Mouse (Mus musculus) liver, adult 2 months (tissue): ENCODE results near the gene Abca5. TPM values are rescaled to one million over a fixed set of nuclear protein-coding genes. Genes with fewer than 3 reads are reported as not detected.

Experiments
- DNase-seq: peaks from one replicate; pipeline ENCODE4 v3.0.0-alpha.2; 2011; ENCODE audit warnings: low read depth, low spot score; ENCODE audit errors: extremely low read depth
- H3K27ac ChIP-seq: fragments of 200-500 bp; replicated peaks from 2 replicates; pipeline ENCODE4 v1.5.1; 2012; ENCODE audit warnings: low read depth, mild to moderate bottlenecking, control low read depth, inconsistent platforms, low read length; ENCODE audit not compliant: insufficient read depth
- H3K27me3 ChIP-seq: fragments of 200-500 bp; 2 replicates; pipeline ENCODE4 v1.6.1; 2012; ENCODE audit warnings: mild to moderate bottlenecking, moderate library complexity, low read length, inconsistent platforms; ENCODE audit not compliant: control insufficient read depth, insufficient read depth
- H3K36me3 ChIP-seq: fragments of 200-500 bp; 2 replicates; pipeline ENCODE4 v1.6.1; 2012; ENCODE audit warnings: low read length, inconsistent platforms; ENCODE audit not compliant: control insufficient read depth, insufficient read depth
- H3K4me1 ChIP-seq: fragments of 200-500 bp; 2 replicates; pipeline ENCODE4 v1.6.1; 2011; ENCODE audit warnings: low read length; ENCODE audit not compliant: control insufficient read depth, insufficient read depth
- H3K4me3 ChIP-seq: fragments of 200-500 bp; 2 replicates; pipeline ENCODE4 v1.5.1; 2011; ENCODE audit warnings: low read depth, mild to moderate bottlenecking, control low read depth, low read length, moderate library complexity; ENCODE audit not compliant: insufficient read depth
- H3K79me2 ChIP-seq: fragments of 200-500 bp; 2 replicates; pipeline ENCODE4 v1.6.1; 2012; ENCODE audit warnings: inconsistent platforms, mild to moderate bottlenecking, low read length, moderate library complexity; ENCODE audit not compliant: control insufficient read depth, insufficient read depth
- H3K9ac ChIP-seq: fragments of 200-500 bp; 2 replicates; pipeline ENCODE4 v1.6.1; 2012; ENCODE audit warnings: low read depth, mild to moderate bottlenecking, control low read depth, inconsistent platforms, low read length
- CTCF ChIP-seq: fragments of 200-500 bp; IDR thresholded peaks from 2 replicates; pipeline ENCODE4 v1.5.1; 2011; ENCODE audit warnings: low read depth, low read length, control low read depth
- POLR2A ChIP-seq: fragments of 200-500 bp; IDR thresholded peaks from 2 replicates; pipeline ENCODE4 v1.6.1; 2011; ENCODE audit warnings: low read length, control low read depth; ENCODE audit not compliant: insufficient read depth; ENCODE audit errors: extremely low read depth
- WGBS: fragments of 180-500 bp; shearing (Covaris S2); methylation state at CpG from one replicate; pipeline ENCODE4 v1.1.7; 2018; 5-methylcytosine and 5-hydroxymethylcytosine counted together
- polyA plus RNA-seq: library from polyadenylated mRNA; depleted of rRNA; stranded (reverse); fragments of >200 nt; gene quantifications from 2 replicates; pipeline ENCODE4 v1.2.3, GENCODE M21; 2012
- total RNA-seq: library from RNA; depleted of rRNA; stranded (reverse); fragments of >200 nt; gene quantifications from 2 replicates; pipeline ENCODE4 v1.2.3, GENCODE M21; 2014

The Abca5 gene
- total and polyA plus RNA-seq, 2 experiments: 0.49 to 4.0 TPM

DNA sequence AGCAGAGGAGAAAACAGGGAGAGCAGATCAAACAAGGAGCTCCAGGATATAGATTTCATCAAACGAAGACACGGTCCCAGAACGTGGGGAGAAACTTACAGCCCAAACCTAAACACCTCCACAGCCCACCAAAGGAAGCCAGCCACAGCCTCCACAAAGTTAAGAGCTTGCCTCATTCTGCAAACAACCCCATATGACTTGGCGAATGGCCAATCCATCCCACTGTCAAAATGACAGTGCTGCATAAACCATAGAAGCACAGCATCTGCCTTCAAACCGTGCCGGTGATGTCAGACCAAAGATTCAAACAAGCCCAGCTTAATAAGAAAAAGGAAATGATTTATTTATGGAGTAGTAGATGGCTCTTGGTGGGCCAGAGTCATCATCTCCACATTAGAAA, 7.4 kb downstream of the Abca5 start:
- no peak overlapping the region for H3K9ac ChIP-seq
- no peaks in the 10 kb centered on the region for H3K36me3 ChIP-seq
- H3K27ac ChIP-seq: no peak overlapping the region
- no peaks in the 10 kb centered on the region; the same call in 1 of the 2 replicates for H3K79me2 ChIP-seq
- H3K4me1 ChIP-seq: no peaks in the 10 kb centered on the region
- H3K4me3 ChIP-seq: no peak overlapping the region
- no peak for TF ChIP-seq CTCF
- no peak for TF ChIP-seq POLR2A
- no peaks in the 10 kb centered on the region for H3K27me3 ChIP-seq
- 71% methylated on average over 6 of the region's 6 CpGs for WGBS
- no peak for DNase-seq

DNA sequence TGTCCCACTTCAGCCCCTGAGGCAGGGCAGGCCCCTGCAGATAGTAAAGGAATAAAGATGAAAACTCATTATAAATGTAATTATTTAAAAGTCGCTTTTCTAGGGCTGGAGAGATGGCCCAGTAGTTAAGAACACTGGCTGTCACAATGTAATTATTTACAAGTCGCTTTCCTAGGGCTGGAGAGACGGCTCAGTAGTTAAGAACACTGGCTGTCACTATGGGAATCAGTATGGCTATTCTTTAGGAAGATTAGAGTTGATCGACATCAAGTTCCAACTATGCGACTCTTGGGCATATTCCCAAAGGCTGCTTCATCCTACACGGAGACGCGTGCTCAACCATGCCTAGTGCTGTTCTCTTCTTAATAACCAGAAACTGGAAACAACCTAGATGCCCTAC, 15.2 kb downstream of the Abca5 start:
- no peak for DNase-seq
- H3K4me1 ChIP-seq: no peaks in the 10 kb centered on the region

DNA sequence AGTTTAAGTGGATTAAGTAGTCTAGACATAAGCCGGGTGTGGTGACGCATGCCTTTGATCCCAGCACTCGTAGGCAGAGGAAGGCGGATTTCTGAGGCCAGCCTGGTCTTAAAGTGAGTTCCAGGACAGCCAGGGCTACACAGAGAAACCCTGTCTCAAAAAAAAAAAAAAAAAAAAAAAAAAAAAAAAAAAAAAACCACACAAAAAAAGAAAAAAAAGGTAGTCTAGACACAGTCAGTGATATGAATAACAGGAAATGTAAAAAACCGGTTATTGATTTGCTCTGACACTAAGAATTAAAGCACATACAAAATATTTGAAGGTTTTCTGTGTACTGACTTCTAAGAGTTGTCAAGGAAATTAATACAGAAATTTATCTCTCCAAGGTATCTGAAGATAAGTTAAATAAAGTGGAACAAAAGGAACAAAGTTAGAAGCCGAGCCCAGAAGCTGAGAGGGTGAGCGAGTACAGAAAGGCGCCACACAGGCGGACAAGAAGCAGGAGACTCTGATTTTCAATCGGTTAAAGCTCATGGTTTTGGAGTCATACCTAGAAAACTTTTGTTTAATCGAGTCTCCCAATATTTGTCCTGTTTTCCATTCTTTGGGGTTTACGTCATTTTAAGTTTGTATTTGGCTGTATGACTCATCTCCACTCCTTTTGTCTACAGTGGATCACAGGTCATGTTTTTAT, 30.9 kb downstream of the Abca5 start:
- Histone ChIP-seq H3K9ac (no peak overlapping the region), H3K27me3 (no peaks in the 10 kb centered on the region), H3K27ac (no peak overlapping the region), H3K79me2 (no peaks in the 10 kb centered on the region), H3K4me3 (no peak overlapping the region), H3K36me3 (no peaks in the 10 kb centered on the region), H3K4me1 (no peaks in the 10 kb centered on the region)
- DNase-seq: no peak
- whole genome bisulfite sequencing: 87% methylated on average over 12 of the region's 12 CpGs
- no peak for TF ChIP-seq CTCF

More for the DNA sequence above, 15.2 kb downstream of the Abca5 start:
- no peaks in the 10 kb centered on the region for H3K27me3 ChIP-seq
- no peak for TF ChIP-seq CTCF
- TF ChIP-seq POLR2A: no peak
- H3K36me3 ChIP-seq: peaks cover 3% of the 10 kb centered on the region; the same call in 1 of the 2 replicates
- 94% methylated on average over 8 of the region's 8 CpGs for WGBS
- no peak overlapping the region for H3K4me3 ChIP-seq
- no peak overlapping the region for H3K27ac ChIP-seq
- H3K9ac ChIP-seq: no peak overlapping the region
- no peaks in the 10 kb centered on the region for H3K79me2 ChIP-seq

GRCm38 (mm10) chr11:110303411-110303810, 34.1 kb downstream of the Abca5 start:
- no peaks in the 10 kb centered on the region for H3K27me3 ChIP-seq
- H3K36me3 ChIP-seq: peaks cover 1% of the 10 kb centered on the region; the same call in 1 of the 2 replicates
- no peak overlapping the region for H3K27ac ChIP-seq
- H3K4me3 ChIP-seq: no peak overlapping the region
- TF ChIP-seq POLR2A (no peak), CTCF (no peak)
- H3K9ac ChIP-seq: no peak overlapping the region
- 85% methylated on average over 3 of the region's 3 CpGs for WGBS
- no peak for DNase-seq
- no peaks in the 10 kb centered on the region for H3K4me1 ChIP-seq
- H3K79me2 ChIP-seq: no peaks in the 10 kb centered on the region

- no peak overlapping the region for H3K4me3 ChIP-seq
- H3K9ac ChIP-seq: no peak overlapping the region
- H3K27ac ChIP-seq: no peak overlapping the region
- H3K79me2 ChIP-seq: no peaks in the 10 kb centered on the region
- no peak for DNase-seq
- H3K27me3 ChIP-seq: no peaks in the 10 kb centered on the region
- TF ChIP-seq CTCF: no peak
- no peak for TF ChIP-seq POLR2A
- H3K36me3 ChIP-seq: peaks cover 1% of the 10 kb centered on the region; the same call in 1 of the 2 replicates
- 83% methylated on average over 13 of the region's 13 CpGs for WGBS
- no peaks in the 10 kb centered on the region for H3K4me1 ChIP-seq
Measured at GRCm38 (mm10) chr11:110297917-110298533, 39.5 kb downstream of the Abca5 start.

- Histone ChIP-seq H3K4me1 (no peaks in the 10 kb centered on the region), H3K27ac (no peak overlapping the region), H3K36me3 (no peaks in the 10 kb centered on the region; the same call in 1 of the 2 replicates), H3K9ac (no peak overlapping the region), H3K4me3 (no peak overlapping the region), H3K79me2 (no peaks in the 10 kb centered on the region), H3K27me3 (no peaks in the 10 kb centered on the region)
- WGBS: 81% methylated on average over 2 of the region's 2 CpGs
- TF ChIP-seq CTCF (no peak), POLR2A (no peak)
- no peak for DNase-seq
Measured at GRCm38 (mm10) chr11:110290586-110290985, 46.9 kb downstream of the Abca5 start.
